Mouse (Mus musculus): ENCODE measurements at regions not wholly inside any gene's neighbourhood (a gene's known extent, or its start where the extent isn't known, plus 50 kb on each side); places are given as distances from the start of the nearest gene placed in this dataset.

GRCm38 (mm10) chr9:61169506-61170090, 202.6 kb upstream of the Tle3 start:
- TF ChIP-seq USF1 (IDR thresholded peaks at IDR 0.05; ENCODE audit: low read depth, low read length) (no peak), CTCF (conservative IDR thresholded peaks at IDR 0.05 in 1 of 2, IDR thresholded peaks at IDR 0.05 in 1 of 2; ENCODE audit: low read depth in 2 of 2, low read length in 2 of 2) (no peak), ZNF384 (IDR thresholded peaks at IDR 0.05; ENCODE audit: low read depth, low read length) (no peak), CHD2 (IDR thresholded peaks at IDR 0.05; ENCODE audit: low read length) (no peak), KAT2A (IDR thresholded peaks at IDR 0.05; ENCODE audit: insufficient replicate concordance, low read length) (no peak), MYC (IDR thresholded peaks at IDR 0.05; ENCODE audit: low read depth, low read length) (no peak), POLR2A (IDR thresholded peaks at IDR 0.05; ENCODE audit: low read depth, low read length) (no peak), TCF12 (IDR thresholded peaks at IDR 0.05; ENCODE audit: low read depth, low read length) (no peak), BHLHE40 (IDR thresholded peaks at IDR 0.05; ENCODE audit: low read depth, low read length) (no peak), E2F4 (IDR thresholded peaks at IDR 0.05; ENCODE audit: insufficient replicate concordance, low read depth, low read length) (no peak), MXI1 (IDR thresholded peaks at IDR 0.05; ENCODE audit: low read depth, low read length) (no peak), MAFK (IDR thresholded peaks at IDR 0.05; ENCODE audit: insufficient replicate concordance, low read length) (no peak), SIN3A (IDR thresholded peaks at IDR 0.05; ENCODE audit: low read length) (no peak)
